Mouse (Mus musculus): ENCODE results near the gene Arid1b.
A peak's percentile ranks its signal among the peaks of the same experiment; 100 is the strongest.

The Arid1b gene

DNA sequence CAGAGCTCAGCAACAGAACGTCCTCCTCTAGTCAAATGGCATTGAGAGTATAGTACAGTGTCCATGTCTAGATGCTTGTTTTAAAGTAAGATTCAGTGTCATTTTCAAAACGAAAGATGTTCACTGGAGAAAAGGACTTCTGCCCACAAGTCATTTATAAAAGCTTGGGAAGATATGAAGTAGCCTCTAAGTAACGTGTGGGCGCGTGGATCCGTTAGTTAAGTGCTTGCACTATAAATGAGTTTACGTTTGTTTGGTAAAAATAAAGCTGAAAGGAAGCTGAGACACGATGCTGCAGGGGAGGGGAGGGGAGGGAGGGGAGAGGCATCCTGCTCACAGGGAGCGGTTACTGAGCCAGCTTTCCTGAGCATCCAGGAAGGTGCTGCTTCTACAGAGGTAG lies 293.5 kb downstream of the Arid1b start:
- no peak for DNase-seq

- peak; percentile 51 for DNase-seq
Measured at GRCm38 (mm10) chr17:5293653-5294584, 299.8 kb downstream of the Arid1b start.

GRCm38 (mm10) chr17:5295086-5295947 lies 301.2 kb downstream of the Arid1b start:
- peak; percentile 84 for DNase-seq

DNA sequence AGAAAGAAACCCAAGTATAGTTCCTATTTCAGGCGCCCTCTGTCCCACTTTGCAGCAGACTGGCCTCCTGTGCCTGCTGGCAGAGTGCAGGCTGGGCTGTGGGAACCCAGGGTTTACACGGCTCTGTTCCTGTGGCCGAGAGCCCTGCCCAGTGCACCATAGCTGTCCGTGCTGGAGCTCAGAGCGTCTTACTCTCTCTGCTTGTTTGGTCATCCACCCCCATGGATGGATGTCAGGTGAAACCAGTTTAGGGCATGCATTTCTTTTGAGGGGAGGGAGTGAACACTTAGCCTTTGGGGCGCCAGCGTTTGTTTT lies 301.8 kb downstream of the Arid1b start:
- DNase-seq = no peak

DNA sequence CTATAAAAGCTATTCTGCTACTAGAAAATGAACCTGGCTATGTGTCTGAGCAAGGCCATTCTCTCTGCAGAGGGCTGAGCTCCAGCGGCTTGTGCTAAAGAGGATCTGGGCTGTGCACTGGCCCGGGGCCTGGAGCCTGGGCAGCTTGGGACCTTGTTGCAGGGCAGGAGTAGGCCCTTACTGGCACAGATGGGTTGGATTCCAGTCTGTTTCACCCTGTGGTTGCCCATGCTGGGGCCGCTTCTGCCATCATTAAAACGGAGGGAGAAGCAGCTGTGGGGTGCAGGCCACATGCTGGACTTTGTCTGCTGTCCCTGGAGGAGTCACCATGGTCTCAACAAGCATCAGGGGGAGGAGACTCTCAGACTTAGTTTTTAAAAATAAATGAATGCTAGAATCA lies 303.4 kb downstream of the Arid1b start:
- no peak for DNase-seq

DNA sequence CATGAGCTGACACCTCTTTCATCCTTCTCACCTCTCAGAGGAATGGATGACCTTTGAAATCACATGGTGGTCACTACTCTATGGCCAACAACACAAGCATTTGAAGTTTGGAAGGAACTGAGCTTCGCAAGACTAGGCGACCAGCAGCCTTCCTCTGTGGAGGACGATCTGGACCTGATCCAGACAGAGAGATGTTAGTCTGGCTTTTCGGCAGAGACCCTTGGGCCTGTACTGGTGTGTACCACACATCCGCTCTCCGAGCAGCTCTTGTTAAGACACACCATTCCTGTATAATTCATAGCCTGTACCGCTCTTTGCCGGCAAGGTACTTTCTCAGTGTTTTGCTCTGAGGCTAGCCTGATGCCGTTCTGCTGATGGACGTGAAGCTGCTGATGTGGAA lies 303.9 kb downstream of the Arid1b start:
- no peak for DNase-seq

GRCm38 (mm10) chr17:5298891-5299559 lies 304.9 kb downstream of the Arid1b start:
- DNase-seq = peak; percentile 49

GRCm38 (mm10) chr17:5302971-5303746 lies 309.0 kb downstream of the Arid1b start:
- no peak for DNase-seq

DNA sequence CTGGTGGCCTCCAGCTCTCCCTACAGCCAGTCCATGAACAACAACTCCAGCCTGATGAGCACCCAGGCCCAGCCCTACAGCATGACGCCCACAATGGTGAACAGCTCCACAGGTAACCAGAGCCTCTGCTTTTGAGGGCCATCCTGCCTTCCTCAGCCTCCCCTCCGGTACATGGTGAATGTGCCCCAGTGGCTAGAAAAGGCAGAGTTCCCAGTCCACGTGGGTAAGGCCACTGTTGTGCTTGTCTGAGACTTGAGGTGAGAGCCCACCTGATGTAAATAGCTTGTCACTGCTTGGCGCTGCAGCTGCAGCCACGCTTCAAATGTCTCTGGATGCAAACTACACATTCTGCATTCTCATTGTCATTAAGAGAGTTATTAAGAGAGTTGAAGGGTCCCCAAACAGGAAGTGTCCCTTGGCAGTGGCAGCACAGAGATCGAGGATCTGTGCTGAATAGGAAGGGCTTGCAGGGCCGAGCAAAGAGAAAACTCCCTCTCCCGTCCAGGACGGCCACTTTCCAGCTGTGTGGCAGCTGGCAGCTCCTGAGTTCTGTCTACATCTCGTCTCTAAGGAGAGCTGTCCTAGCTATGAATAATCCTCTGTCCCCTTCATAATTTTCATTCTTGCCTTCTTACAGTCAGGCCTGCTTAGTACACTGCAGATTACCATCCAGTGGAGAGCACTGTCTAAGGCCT lies 311.8 kb downstream of the Arid1b start:
- DNase-seq = no peak

- DNase-seq = no peak
Measured at GRCm38 (mm10) chr17:5309930-5310329, 315.8 kb downstream of the Arid1b start.

DNA sequence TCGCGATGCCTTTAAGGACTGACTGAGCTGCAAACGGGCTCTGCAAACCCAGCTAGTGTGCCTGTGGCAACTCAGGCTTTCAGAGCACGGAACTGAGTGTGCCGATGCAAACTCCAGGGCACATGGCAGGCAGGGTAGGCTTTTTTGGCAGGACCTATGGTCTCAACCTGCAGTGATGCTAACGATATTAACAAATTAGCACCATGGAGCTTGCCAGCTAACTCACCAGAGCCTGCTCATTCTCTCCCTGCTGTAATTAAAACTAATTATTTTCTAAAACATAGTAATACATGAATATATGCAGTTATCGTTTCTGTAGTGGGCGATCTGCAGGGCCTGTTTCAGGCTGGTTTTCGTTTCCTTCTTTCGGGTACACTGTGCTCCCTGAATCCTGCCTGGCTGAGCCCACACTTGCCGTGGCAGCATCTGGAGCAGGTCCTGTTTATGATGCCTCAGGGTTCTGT lies 316.3 kb downstream of the Arid1b start:
- DNase-seq = no peak

DNA sequence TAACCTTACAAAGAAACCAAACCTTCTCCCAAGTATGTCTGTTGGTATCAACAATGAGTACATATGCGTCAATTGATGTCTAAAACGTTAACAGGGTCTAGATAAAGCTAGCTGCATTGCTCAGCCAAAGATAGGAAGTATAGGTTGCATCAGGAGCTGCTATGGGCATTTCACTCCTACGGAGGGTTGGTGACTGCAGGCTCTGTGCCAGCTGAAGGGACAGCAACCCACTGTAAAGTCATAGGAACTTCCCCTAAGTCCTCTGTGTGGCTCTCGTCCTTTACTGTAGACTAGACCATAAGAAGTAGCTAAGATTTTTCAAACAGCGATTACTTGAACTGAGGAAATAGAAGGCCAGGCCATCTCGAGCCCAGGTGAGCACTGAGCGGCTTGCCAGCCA lies 316.9 kb downstream of the Arid1b start:
- DNase-seq = no peak

DNA sequence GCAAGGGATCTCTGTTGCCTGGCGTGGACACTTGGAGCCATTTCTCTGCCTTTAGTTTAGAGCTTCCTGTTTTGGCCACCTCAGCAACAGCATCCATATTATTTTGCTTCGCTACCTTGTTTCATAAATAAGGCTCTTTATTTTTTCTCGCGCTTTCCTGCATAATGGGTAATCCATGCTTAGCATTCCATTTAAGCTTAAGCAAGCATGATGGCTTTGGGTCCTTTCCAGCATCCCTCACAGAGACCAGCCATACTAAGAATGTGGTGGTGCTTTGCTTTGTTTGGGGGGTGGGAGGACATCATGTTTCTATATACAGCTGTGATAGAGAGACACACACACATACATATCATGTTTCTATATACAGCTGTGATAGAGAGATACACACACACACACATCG lies 318.2 kb downstream of the Arid1b start:
- no peak for DNase-seq

- DNase-seq = no peak
Measured at GRCm38 (mm10) chr17:5314735-5315134, 320.6 kb downstream of the Arid1b start.

DNA sequence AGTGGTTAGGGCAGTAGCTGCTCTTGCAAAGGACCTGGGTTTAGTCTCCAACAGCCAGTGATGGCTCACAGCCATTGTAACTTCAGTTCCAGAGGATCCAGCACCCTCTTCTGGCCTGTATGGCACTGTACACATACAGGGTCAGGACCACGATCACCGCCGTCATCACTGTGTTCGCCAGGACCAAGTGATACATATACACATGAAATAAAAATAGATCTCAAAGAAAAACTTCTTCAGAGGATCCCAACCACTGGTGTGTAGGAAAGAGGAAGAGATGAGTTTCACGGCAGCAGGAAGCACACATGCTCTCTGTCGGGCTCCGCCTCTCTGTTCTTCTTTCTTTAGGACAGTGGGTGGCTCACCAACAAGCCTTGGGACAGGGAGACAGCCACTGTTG lies 322.4 kb downstream of the Arid1b start:
- DNase-seq = no peak

GRCm38 (mm10) chr17:5321589-5322225 lies 327.6 kb downstream of the Arid1b start:
- DNase-seq = peak; percentile 36

DNA sequence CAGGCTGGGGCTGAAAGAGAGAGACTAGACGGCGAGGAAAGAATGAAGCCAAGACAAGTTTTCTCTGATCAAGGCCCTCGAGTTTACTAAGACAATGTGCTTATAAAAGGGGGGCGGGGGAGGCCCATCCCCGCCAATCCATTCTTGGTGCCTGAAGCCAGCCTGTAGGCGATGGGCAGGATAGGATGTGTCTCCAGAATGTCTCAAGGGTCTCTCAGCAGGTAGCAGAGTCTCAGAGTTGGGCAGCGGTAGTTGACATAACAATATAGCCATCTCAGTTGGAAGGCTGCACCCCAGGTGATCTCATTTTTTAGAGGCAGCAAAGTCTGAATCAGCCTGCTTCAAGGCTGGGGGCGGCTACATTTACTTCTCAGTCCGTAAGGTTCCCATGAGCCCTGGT lies 328.5 kb downstream of the Arid1b start:
- no peak for DNase-seq

DNA sequence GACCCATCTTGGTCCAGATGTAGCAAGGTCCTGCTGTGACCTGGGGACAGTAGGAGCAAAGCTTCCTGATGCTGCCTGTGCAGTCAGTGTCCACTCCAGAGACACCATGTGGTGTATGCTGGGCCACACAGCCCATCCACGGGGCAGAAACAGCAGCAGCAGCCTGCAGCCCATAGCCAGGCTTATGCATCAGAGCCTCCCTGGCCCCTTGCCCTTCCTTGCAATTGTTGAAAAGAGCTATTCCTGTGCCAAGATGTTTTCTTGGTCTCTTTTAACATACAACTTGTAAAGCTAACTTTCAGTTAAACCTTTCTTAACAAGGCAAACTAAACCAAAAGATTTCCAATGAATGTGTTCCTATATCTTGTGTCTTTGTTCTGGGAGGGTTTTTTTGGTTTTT lies 329.6 kb downstream of the Arid1b start:
- no peak for DNase-seq

DNA sequence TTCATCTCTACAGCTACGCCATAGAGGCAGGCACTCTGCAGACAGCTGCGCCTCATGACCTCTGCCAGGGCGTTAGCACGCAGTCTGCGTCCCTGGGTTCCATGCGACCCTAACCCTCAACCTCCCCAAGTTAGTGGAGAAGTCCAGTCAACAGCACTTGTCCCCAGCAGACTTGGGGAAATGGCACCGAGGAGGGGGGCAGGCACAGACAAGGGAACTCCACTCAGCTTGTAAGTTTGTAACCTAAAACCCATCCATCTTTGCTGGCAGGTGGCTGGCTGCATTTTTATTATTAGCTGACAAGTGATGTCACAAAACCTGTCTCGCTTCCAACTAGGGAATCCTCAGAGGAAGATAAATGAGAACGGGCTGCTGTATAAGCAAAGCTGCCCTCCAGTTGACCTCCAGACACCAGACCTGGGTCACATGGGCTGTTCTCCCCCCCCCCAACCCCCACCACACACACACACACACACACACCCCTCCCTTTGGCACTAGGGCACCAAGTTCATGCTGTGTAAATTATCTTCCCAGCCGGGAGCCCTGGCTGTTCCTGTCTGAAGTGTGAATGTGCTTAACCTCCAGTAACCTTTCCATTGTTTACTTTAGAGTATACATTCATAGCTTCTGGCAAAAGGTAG lies 330.2 kb downstream of the Arid1b start:
- DNase-seq = peak; percentile 37

DNA sequence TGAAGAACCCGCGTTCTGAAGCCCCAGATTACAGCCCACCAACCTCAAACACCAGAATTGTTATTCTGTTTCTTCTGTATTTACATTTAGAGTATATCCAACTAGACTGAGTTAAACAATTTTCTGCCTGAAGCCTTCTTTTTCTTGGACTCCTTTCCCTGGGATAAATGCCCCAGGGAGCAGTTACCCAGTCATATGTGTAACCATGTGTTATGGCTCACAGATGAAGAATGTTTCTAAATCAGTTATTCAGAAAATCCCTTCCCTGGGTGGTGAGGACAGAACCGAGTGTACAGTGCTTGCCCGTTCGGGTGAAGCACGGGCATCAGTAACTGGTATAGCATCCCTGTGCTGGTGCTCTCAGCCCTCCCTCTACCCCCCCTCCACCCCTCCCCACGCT lies 332.6 kb downstream of the Arid1b start:
- no peak for DNase-seq
